Mouse (Mus musculus) thymus, postnatal 25 days (tissue): ENCODE data around the gene Styxl1.

Source experiments
- DNase-seq: peaks from one replicate; pipeline ENCODE4 v3.0.0; 2022

Gene Styxl1

DNA sequence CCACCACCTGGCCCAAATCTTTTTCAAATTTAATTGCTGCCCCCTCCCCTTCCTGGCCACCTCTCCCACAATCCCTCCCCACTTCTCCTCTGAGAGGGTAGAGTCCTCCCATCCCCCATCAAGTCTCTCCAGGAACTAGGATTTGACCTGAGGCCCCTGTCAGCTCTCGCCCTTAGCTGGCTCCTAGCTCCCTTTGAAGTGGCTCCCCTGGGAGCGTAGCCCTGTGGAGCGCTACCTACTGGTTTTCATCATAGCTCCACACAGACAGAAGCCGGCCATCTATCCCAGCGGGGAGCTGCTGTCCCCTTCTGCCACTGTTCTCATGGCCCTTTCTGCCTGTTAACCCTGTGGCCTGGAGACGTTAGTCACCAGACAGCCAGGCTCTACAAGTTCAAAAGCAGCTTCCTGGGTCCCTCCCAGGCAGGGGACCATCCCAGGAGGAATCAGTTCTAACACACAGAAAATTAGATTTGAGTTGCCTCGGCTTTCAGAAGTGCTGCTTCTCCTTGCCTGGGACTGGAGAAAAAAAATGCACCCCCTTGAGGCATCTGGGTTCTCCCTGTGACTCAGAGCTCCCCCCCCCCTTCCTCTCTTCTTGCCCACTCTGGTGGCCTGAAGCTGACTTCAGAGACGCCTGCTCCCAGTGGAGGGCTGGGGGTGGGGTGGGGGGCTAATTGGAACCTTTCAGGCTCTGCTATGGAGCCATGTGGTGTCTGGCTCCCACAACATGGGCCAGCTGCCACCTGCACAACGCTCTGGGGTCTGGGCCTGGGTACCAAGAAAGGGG is 53.5 kb downstream of the Styxl1 start:
- DNase-seq, result no peak

GRCm38 (mm10) chr5:135723165-135723751 is 54.9 kb downstream of the Styxl1 start:
- no peak for DNase-seq

DNA sequence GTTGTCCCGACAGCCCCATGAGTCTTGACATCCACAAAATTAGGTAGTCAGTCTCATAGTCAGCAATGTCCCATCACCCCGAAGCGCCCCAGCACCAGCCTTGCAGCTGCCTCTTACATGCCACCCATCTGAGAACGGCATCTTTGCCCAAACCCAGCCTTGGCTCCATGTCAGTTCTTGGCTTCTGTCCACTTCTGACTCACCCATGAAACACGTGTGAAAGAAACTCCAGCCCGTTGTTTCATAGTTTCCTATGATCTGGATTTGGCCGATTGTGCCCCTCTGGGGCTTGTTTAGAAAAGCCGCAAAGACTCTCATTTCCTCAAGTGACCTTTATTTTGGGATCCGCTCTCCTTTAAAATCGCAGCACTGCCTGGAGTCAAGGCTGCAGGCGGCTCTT is 56.1 kb downstream of the Styxl1 start:
- no peak for DNase-seq

GRCm38 (mm10) chr5:135721076-135721475 is 57.1 kb downstream of the Styxl1 start:
- DNase-seq, result no peak

DNA sequence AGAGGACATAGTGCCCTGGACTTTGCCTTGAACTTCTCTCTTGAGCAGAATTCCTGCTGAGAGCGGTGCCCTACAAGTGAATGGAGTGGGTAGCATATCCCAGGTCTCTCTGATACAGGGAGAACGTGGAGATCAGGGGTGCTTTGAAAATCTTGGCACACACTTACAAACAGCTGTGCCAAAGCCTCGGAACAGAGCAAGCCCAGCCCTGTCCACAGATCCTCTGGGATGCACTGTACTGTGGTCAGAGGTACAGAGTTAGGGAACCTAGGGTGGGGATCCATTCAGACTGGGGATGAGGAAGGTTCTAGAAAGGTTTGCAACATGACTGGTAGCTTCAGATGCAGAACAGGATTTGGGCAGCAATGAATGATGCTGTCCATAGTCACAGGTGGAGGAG is 58.1 kb downstream of the Styxl1 start:
- DNase-seq, result no peak

GRCm38 (mm10) chr5:135719586-135720120 is 58.5 kb downstream of the Styxl1 start:
- DNase-seq, result no peak

DNA sequence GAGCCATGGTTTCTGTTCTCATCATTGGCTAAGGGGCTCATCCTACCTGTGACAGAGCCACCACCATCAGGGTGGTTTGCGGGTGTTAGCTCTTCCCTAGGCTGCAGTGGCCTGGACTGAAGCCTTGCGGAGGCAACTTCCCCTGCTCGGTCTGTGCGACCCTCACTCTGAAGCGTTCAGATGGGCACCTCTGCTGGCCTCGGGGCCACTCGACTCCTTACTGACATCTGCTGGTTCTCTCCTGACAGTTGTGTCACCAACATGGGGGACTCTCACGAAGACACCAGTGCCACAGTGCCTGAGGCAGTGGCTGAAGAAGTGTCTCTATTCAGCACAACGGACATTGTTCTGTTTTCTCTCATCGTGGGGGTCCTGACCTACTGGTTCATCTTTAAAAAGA is 62.6 kb downstream of the Styxl1 start:
- peak; percentile 46 for DNase-seq

DNA sequence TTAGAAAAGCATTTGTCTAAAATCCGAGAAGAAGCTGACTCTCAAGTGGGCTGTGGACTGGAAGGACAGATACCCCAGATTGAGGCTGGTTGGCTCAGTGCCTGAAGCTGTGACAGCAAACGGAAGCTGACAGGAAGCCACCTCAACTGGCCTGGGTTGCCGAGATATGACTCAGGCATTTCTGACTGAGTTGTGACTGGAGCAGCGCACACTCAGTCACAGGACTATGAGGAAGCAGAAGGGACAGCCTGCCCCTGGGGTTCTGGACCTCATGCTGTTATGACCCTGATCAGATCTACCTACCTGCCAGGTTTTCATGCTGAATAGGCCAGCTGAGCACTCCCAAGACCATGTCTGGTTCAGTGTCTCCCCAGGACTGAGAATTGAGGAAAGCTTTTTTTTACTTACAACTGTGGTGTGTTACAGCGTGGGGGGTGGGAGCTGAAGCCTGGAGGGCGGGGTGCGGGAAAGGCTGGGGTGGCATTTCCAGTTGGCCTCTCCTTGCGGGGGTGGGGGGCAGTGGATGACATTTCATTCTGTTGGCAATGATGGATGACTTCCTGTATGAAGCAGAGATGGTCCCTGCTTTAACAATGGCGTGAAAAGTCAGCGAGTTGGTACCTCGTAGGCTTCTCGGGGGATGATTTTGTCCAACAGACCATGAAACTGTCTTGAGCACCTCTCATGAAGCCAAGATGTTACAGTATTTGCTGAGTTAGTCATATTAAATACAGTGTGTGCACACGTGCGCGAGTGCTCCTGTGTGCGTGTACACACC is 64.6 kb downstream of the Styxl1 start:
- DNase-seq, result peak; percentile 66

DNA sequence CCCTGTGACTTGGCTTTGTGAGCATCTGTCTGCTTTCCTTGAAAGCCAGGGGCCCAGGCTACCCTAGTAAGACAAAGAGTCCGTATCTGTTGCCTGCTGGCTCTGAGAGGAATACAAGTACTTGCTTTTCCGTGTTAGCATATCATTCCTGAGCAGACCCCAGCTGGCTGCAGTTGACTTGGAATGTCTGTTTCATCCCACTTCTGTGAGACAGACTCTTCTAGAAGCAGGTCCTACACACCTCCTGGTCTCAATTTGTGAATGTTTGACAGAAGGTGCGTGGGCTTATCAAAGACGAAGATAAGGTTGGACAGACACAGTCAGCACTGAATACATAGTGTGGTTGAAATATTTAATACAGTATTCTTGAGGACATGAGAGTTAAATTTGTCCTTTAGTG is 65.4 kb downstream of the Styxl1 start:
- no peak for DNase-seq

- DNase-seq, result no peak
Measured at GRCm38 (mm10) chr5:135711582-135712355, 66.4 kb downstream of the Styxl1 start.

DNA sequence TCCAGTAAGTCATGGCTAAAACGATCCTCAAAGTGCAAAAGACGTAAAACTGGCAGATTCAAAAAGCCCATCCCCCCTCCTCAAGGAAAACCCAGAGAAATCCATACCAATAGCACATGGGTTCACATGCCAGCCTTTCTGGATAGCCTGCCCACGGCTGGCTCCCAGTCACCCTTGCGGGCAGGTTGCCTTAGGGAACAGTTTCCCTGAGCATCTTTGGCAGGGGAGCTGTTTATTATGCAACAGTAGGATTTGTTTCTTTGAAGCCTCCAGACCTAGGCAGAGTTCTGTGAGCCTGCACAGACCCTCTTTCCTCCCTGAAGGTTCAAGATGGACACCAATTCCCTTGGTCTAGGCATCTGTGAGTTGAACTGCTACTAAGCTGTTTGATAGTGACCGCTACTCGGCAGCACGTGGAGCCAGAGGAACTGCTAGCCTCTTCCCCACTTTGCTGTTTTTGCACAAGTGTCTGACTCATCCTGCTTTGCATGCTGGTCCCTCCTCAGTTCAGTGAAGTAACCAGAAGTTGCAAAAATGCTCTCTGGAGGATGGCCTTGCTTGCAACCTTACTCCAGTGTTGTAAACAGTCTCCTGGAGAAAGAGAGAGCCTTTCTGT is 67.5 kb downstream of the Styxl1 start:
- DNase-seq, result no peak

GRCm38 (mm10) chr5:135709716-135710115 is 68.5 kb downstream of the Styxl1 start:
- DNase-seq, result no peak

DNA sequence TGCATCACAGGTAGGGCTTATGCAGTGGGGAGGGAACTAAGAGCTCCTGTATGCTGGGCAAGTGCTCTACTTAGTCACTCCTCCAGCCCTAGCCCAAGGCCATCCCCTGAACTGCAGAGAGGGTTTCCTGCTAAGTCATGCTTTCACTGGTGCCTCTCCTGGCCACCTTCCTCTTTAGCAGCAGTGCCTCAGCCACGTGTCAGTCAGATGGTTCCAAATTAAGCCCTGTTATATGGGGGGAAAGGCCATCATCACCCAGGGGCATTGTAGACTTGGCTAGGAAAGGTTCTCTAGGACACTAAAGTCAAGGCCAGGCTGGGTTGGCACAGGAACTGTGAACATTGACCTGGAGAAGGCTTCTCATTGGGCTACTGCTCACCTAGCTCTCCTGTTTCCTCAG is 70.3 kb downstream of the Styxl1 start:
- DNase-seq, result no peak

GRCm38 (mm10) chr5:135707039-135707438 is 71.1 kb downstream of the Styxl1 start:
- DNase-seq, result no peak

DNA sequence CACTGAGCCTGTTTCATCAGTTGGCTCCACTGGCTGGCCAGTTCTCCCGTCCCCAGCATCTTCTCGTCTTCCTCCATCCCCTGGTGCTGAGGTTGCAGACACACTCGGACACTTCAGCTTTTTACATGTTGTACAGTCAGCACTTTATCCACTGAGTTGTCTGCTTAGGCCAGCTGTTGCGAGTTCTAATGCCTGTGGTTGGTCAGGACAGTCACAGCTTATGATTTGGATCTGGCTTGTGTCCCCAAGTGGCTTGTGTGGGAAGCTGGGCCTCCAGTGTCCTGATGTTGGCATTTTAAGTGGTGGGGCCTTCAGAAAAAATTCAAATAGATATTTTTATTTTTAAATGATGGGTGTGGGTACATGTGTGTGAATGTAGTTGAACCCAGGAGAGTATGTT is 72.8 kb downstream of the Styxl1 start:
- no peak for DNase-seq

DNA sequence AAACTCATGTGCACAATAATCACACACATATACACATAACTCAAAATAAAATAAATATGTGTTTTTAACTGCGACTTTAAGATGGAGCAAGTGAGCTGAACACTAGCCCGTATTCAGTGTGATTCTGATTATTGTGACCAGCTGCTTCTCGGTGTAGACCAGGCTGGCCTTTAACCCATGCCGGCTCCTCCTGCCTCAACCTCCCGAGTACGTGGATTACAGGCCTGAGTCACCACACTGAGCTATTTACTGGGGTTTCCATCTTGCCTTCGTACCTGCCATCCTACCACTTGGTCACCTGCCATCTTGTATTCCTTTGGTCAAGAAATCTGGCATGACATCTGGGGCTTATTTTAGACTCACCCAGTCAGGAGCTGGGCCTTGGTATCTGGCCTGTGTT is 74.8 kb downstream of the Styxl1 start:
- DNase-seq, result no peak

- peak; percentile 89 for DNase-seq
Measured at GRCm38 (mm10) chr5:135702682-135703192, 75.4 kb downstream of the Styxl1 start.

DNA sequence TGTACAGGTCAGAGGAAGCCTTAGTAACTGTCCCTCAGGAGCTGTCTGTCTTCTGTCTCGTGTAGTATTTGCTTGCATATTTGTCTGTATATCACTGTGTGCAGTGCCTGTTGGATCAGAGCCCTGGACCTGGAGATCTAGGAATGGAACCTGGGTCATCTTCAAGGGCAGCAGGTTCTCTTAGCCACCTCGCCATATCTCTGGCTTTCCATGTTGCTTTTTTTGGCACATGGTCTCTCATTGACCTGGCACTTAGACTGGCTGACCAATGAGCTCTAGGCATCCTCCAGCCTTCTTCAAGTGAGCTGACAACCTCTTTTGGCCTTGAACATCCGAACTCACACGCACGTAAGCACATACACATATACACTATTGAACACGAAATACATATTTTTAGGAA is 76.0 kb downstream of the Styxl1 start:
- DNase-seq, result no peak

DNA sequence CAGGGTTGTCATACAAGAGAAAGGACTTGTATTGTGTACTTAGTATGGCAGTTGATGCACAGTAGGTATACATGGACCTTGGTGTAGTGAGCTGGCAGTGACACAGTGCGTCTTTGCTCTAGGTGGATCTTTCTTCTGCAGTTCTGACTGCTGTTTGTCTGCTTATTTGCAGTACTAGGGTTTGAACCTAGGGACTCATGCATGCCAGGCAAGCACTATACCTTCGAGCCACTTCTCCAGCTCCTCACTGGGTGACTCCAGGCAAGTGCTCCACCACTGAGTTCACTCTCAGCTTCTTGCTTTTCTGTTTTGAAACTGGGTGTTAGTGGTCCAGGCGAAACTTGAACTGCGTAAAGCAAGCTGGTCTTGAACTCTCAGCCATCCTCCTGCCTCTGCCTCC is 76.6 kb downstream of the Styxl1 start:
- DNase-seq, result no peak

DNA sequence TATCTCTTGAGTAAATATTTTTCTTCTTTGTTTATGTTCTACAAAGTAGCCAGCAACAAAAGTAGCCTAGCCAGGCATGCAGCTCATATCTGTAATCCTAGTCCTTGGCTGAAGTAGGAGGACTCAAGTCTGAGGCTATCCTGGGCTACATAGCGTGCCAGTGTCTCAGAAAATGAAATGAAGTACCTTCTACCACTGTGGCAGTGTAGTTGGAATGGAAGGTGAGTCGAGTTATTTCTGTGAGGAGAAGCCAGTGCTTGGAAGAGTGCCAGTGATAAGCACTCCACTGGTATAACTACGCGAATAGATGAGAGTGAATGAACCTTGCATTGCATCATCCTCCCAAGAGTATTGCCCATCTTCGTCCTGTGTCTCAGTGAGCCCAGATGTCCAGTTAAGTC is 80.5 kb downstream of the Styxl1 start:
- DNase-seq, result no peak
